Mouse (Mus musculus): ENCODE data around the gene Porcn. TPM values are rescaled to one million over a fixed set of nuclear protein-coding genes. Genes with fewer than 3 reads are reported as not detected.

Porcn gene
- polyA plus RNA-seq (2012; fragmentation: generic; extraction: Trizol), result 67.5 TPM

DNA sequence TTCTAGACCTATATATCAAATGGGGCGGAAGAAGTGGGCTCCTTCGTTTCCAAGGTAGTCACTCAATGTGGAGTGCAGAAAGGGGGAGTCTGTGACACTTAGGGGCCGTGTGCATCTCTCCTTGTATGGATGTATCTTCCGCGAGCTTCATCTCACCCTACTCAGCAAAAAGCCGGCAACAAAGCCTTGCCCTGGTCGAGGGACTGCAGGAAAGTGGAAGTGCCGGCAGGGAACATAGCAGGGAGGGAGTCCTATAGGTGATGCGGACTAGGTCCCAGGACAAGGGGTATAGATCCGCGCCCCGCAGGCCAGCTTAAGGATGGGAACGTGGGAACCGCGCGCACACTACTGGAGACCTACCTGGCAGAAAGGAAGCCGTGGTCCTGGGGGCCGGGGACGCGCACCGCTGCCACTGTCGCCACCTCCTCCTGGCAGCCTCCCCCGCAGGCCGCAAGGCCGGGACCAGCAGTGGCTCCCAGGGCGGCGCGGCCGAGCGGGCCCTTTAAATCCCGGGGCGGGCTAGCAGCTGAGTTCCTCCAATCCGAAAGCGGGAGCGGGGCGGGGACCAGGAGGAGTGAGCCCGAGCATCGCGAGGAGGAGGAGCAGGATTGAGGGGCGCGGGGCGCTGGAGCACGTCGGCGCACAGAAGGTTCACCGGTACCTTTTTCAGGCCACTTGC is at the start of gene Porcn:
Porcn (minus strand) TSS at position 511 of the 679 bp plus-strand sequence.
- no peaks in the 10 kb centered on the region for H3K27me3 ChIP-seq (ENCODE audit: control insufficient read depth, insufficient read depth, insufficient read length)
- H3K36me3 ChIP-seq (ENCODE audit: control insufficient read depth, insufficient read depth), result no peaks in the 10 kb centered on the region
- H3K79me2 ChIP-seq (ENCODE audit: control insufficient read depth, insufficient read depth), result no peaks in the 10 kb centered on the region
- no peak for TF ChIP-seq MAX (IDR thresholded peaks at IDR 0.05; ENCODE audit: low read depth)
- no peak for TF ChIP-seq CEBPB (IDR thresholded peaks at IDR 0.05; ENCODE audit: insufficient read depth, poor library complexity, severe bottlenecking)
- no peak for TF ChIP-seq TCF12 (IDR thresholded peaks at IDR 0.05; ENCODE audit: insufficient read depth, poor library complexity, severe bottlenecking)
- no peak for TF ChIP-seq USF1 (IDR thresholded peaks at IDR 0.05; ENCODE audit: low read depth)
- TF ChIP-seq SRF (IDR thresholded peaks at IDR 0.05; ENCODE audit: control insufficient read depth, insufficient read length, low read depth), result no peak
- TF ChIP-seq REST (IDR thresholded peaks at IDR 0.05; ENCODE audit: insufficient read depth, insufficient read length), result no peak
- TF ChIP-seq MYOG (IDR thresholded peaks at IDR 0.05; ENCODE audit: control insufficient read depth in 1 of 3, insufficient read depth in 1 of 3, insufficient read length in 2 of 3, low read depth in 2 of 3), result peak in 1 of 3 experiments; percentile 3
- TF ChIP-seq MYOD1 (IDR thresholded peaks at IDR 0.05; ENCODE audit: control insufficient read depth in 1 of 3, insufficient read length in 2 of 3, low read depth in 2 of 3), result no peak
- TF ChIP-seq E2F4 (IDR thresholded peaks at IDR 0.05; ENCODE audit: insufficient read depth), result no peak
- TF ChIP-seq TCF3 (IDR thresholded peaks at IDR 0.05; ENCODE audit: insufficient read length, low read depth), result no peak
- peak; percentile 92 for TF ChIP-seq POLR2AphosphoS2 (IDR thresholded peaks at IDR 0.05; ENCODE audit: insufficient read length, low read depth)
- peak; percentile 95 for TF ChIP-seq POLR2A (IDR thresholded peaks at IDR 0.05; ENCODE audit: insufficient read length, low read depth)
- H3K4me3 ChIP-seq, result peak within 1 kb of the TSS; percentile 41
- peak within 1 kb of the TSS; percentile 88 for H3K4me2 ChIP-seq (ENCODE audit: low read depth)
- peak within 1 kb of the TSS; percentile 22 for H3ac ChIP-seq (ENCODE audit: control insufficient read depth, insufficient read length)

GRCm38 (mm10) chrX:8255807-8256206 is 49.5 kb upstream of the Porcn start:
- TF ChIP-seq SRF (IDR thresholded peaks at IDR 0.05; ENCODE audit: control insufficient read depth, insufficient read length, low read depth) (no peak), CEBPB (IDR thresholded peaks at IDR 0.05; ENCODE audit: insufficient read depth, poor library complexity, severe bottlenecking) (no peak), POLR2A (IDR thresholded peaks at IDR 0.05; ENCODE audit: insufficient read length, low read depth) (no peak), E2F4 (IDR thresholded peaks at IDR 0.05; ENCODE audit: insufficient read depth) (no peak), TCF12 (IDR thresholded peaks at IDR 0.05; ENCODE audit: insufficient read depth, poor library complexity, severe bottlenecking) (no peak), POLR2AphosphoS2 (IDR thresholded peaks at IDR 0.05; ENCODE audit: insufficient read length, low read depth) (no peak), TCF3 (IDR thresholded peaks at IDR 0.05; ENCODE audit: insufficient read length, low read depth) (no peak), MYOG (IDR thresholded peaks at IDR 0.05; ENCODE audit: control insufficient read depth in 1 of 3, insufficient read depth in 1 of 3, insufficient read length in 2 of 3, low read depth in 2 of 3) (no peak), MYOD1 (IDR thresholded peaks at IDR 0.05; ENCODE audit: control insufficient read depth in 1 of 3, insufficient read length in 2 of 3, low read depth in 2 of 3) (no peak), REST (IDR thresholded peaks at IDR 0.05; ENCODE audit: insufficient read depth, insufficient read length) (no peak), USF1 (IDR thresholded peaks at IDR 0.05; ENCODE audit: low read depth) (no peak), MAX (IDR thresholded peaks at IDR 0.05; ENCODE audit: low read depth) (no peak)
- Histone ChIP-seq H3K4me3 (no peak overlapping the region), H3ac (ENCODE audit: control insufficient read depth, insufficient read length) (no peak overlapping the region), H3K36me3 (ENCODE audit: control insufficient read depth, insufficient read depth) (no peaks in the 10 kb centered on the region), H3K79me2 (ENCODE audit: control insufficient read depth, insufficient read depth) (peaks cover 13% of the 10 kb centered on the region), H3K4me2 (ENCODE audit: low read depth) (no peak overlapping the region), H3K27me3 (ENCODE audit: control insufficient read depth, insufficient read depth, insufficient read length) (peaks cover 7% of the 10 kb centered on the region)

DNA sequence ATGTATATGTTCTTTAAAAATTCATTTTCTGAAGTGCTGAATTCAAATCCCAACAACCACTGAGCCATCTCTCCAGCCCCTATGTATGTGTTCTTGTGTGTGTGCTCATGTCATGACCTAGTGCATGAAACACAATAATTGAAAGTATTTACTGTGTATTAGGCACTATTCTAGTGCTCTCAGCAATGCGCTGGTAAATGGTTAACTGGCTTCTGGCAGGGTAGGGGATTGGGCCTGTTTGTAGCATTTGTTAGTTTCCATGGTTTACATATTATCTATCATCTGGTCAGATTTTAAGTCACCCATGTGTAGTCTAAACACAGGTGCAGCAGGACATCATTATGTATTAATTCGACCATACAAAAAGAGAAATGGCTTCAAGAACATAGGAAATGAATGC is 47.4 kb upstream of the Porcn start:
- H3K4me3 ChIP-seq, result no peak overlapping the region
- peaks cover 13% of the 10 kb centered on the region for H3K79me2 ChIP-seq (ENCODE audit: control insufficient read depth, insufficient read depth)
- H3K4me2 ChIP-seq (ENCODE audit: low read depth), result no peak overlapping the region
- no peak overlapping the region for H3ac ChIP-seq (ENCODE audit: control insufficient read depth, insufficient read length)
- TF ChIP-seq E2F4 (IDR thresholded peaks at IDR 0.05; ENCODE audit: insufficient read depth) (no peak), CEBPB (IDR thresholded peaks at IDR 0.05; ENCODE audit: insufficient read depth, poor library complexity, severe bottlenecking) (no peak)
- H3K27me3 ChIP-seq (ENCODE audit: control insufficient read depth, insufficient read depth, insufficient read length), result no peaks in the 10 kb centered on the region
- H3K36me3 ChIP-seq (ENCODE audit: control insufficient read depth, insufficient read depth), result no peaks in the 10 kb centered on the region

DNA sequence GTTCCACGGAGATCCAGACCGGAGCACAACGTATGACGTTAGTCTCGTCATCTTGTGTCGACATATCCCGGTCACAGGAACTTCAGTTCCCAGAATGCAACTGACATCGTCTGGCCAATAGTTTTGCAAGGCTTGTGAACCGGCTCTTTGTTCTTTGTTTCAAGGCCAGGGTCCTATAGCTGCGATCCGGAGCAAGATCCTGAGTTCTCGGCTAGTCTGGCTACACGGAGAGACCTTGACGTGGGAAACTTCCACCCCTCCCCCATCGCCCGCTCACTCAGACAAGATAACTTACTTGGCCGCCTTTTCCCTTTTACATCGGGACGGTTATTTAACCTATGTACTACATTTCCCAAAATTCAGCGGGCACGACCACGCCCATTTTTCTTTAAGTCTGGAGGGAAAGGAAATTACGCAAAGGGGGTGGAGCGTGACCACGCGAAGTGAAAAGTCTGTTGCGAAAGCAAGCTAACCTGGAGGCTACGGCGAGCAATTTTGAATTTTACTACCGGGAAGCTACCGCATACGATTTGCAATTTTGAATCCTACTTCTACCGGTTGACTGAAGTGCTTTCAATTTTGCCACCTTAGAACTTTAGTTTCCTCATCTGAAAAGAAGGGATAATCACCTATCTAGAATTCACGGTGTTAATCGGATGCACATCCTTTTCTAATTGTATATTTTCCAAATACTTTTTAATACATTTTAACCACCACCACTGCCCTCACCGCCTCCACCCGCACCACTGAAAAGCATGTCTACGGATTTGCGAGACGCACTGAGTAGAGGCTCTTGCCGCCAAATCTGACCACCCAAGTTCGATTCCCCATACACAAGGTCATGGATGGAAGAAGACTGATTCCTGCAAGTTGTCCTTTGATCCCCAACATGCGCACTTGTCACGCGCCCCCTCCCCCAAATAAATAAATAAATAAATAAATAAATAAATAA is 46.3 kb upstream of the Porcn start, which contains the start of gene Ftsj1:
Ftsj1 (minus strand) TSS at position 73 of the 952 bp plus-strand sequence.
- no peaks in the 10 kb centered on the region for H3K27me3 ChIP-seq (ENCODE audit: control insufficient read depth, insufficient read depth, insufficient read length)
- H3K4me2 ChIP-seq (ENCODE audit: low read depth), result peak within 1 kb of the TSS; percentile 66
- H3K79me2 ChIP-seq (ENCODE audit: control insufficient read depth, insufficient read depth), result peaks cover 13% of the 10 kb centered on the region
- TF ChIP-seq POLR2AphosphoS2 (IDR thresholded peaks at IDR 0.05; ENCODE audit: insufficient read length, low read depth), result peak; percentile 31
- TF ChIP-seq USF1 (IDR thresholded peaks at IDR 0.05; ENCODE audit: low read depth), result no peak
- peak; percentile 44 for TF ChIP-seq POLR2A (IDR thresholded peaks at IDR 0.05; ENCODE audit: insufficient read length, low read depth)
- TF ChIP-seq CEBPB (IDR thresholded peaks at IDR 0.05; ENCODE audit: insufficient read depth, poor library complexity, severe bottlenecking), result peak; percentile 83
- no peak for TF ChIP-seq MYOD1 (IDR thresholded peaks at IDR 0.05; ENCODE audit: control insufficient read depth in 1 of 3, insufficient read length in 2 of 3, low read depth in 2 of 3)
- H3K4me3 ChIP-seq, result peak within 1 kb of the TSS; percentile 77
- H3K36me3 ChIP-seq (ENCODE audit: control insufficient read depth, insufficient read depth), result no peaks in the 10 kb centered on the region
- peak within 1 kb of the TSS; percentile 48 for H3ac ChIP-seq (ENCODE audit: control insufficient read depth, insufficient read length)

All from myocyte (in vitro differentiated cells).